Mouse (Mus musculus) brain, embryonic 14.5 days (tissue): ENCODE data around the gene Ajm1.

Experiments
- CTCF ChIP-seq: fragments of 200-500 bp; IDR thresholded peaks from 2 replicates; pipeline ENCODE4 v1.5.1; 2012; ENCODE audit warnings: inconsistent platforms, mild to moderate bottlenecking, moderate library complexity, borderline replicate concordance; ENCODE audit not compliant: insufficient read depth, insufficient read length; ENCODE audit errors: extremely low read depth
- POLR2A ChIP-seq: fragments of 200-500 bp; IDR thresholded peaks from 2 replicates; pipeline ENCODE4 v1.6.1; 2012; ENCODE audit warnings: mild to moderate bottlenecking, inconsistent platforms, borderline replicate concordance; ENCODE audit not compliant: poor library complexity, insufficient read depth, insufficient read length, severe bottlenecking; ENCODE audit errors: extremely low read depth

DNA sequence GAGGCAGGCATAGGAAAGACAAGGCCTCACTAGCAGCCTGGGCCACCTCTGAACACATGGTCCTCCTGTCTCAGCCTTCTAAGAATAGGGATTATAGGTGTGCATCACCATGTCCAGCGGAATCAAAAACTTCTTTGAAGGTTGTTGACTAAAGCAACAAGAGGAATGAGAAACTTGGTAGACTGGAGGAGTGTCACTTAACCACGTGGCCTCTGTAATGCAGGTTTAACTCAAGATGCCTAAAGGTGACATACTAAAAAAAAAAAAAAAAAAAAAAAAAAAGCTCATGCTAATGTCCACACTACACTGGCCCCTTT, 46.7 kb downstream of the Ajm1 start:
- TF ChIP-seq CTCF, result no peak
- no peak for TF ChIP-seq POLR2A
